Mouse (Mus musculus) hematopoietic stem cell, adult 5-6 weeks (primary cell): ENCODE measurements around the gene Zrsr1. TPM values are rescaled to one million over a fixed set of nuclear protein-coding genes. Genes with fewer than 3 reads are reported as not detected.

ENCODE experiments used
- ATAC-seq, 2 experiments: fragments of 125-278 bp in 1 of 2; replicated peaks in 1 of 2; 2 replicates each; pipeline ENCODE4 v1.8.0; 2016 to 2017; ENCODE audit warnings: inconsistent platforms in 2 of 2, mild to moderate bottlenecking in 2 of 2, moderate number of reproducible peaks in 2 of 2, low read depth in 1 of 2, moderate TSS enrichment in 1 of 2; ENCODE audit not compliant: low FRiP score in 2 of 2, poor library complexity in 2 of 2, severe bottlenecking in 2 of 2, insufficient read depth in 1 of 2, low TSS enrichment in 1 of 2
- total RNA-seq: library from RNA; stranded (forward); fragments of 172-1452, 232-1000 nt; gene quantifications from 2 replicates; pipeline ENCODE4 v1.2.3, GENCODE M21; 2017

The Zrsr1 gene
- total RNA-seq, 1 experiment from 2014 or later, result 49.6 TPM

GRCm38 (mm10) chr11:22991218-22991835 lies 19.5 kb downstream of the Zrsr1 start:
- ATAC-seq, result no peak

- ATAC-seq, result no peak
Observed at GRCm38 (mm10) chr11:22994271-22994670, 22.5 kb downstream of the Zrsr1 start.

- no peak for ATAC-seq
Observed at GRCm38 (mm10) chr11:22995461-22995860, 23.7 kb downstream of the Zrsr1 start.

- ATAC-seq, result no peak
Observed at GRCm38 (mm10) chr11:22998308-22998707, 26.5 kb downstream of the Zrsr1 start.

- ATAC-seq, result no peak
Observed at GRCm38 (mm10) chr11:23005276-23005675, 33.5 kb downstream of the Zrsr1 start.

- ATAC-seq, result peak in 1 of 2 experiments; percentile 15; a peak in 2 of 4 replicates
Observed at GRCm38 (mm10) chr11:23007166-23007480, 35.3 kb downstream of the Zrsr1 start.

GRCm38 (mm10) chr11:23007481-23008180 lies 35.8 kb downstream of the Zrsr1 start, which contains the start of gene Fam161a:
Fam161a (plus strand) TSS chr11:23007531.
- peak; percentile 94 to 95 for ATAC-seq

GRCm38 (mm10) chr11:23008181-23008823 lies 36.5 kb downstream of the Zrsr1 start:
- peak; percentile 82 to 91 for ATAC-seq

GRCm38 (mm10) chr11:23008824-23009200 lies 37.0 kb downstream of the Zrsr1 start:
- no peak for ATAC-seq

GRCm38 (mm10) chr11:23013096-23013495 lies 41.3 kb downstream of the Zrsr1 start:
- ATAC-seq, result no peak

GRCm38 (mm10) chr11:23013580-23014294 lies 41.9 kb downstream of the Zrsr1 start:
- ATAC-seq, result no peak

- no peak for ATAC-seq
Observed at GRCm38 (mm10) chr11:23014996-23015395, 43.2 kb downstream of the Zrsr1 start.

- no peak for ATAC-seq
Observed at GRCm38 (mm10) chr11:23017943-23018342, 46.1 kb downstream of the Zrsr1 start.

- no peak for ATAC-seq
Observed at GRCm38 (mm10) chr11:23020116-23020770, 48.4 kb downstream of the Zrsr1 start.

GRCm38 (mm10) chr11:23020841-23021240 lies 49.0 kb downstream of the Zrsr1 start:
- no peak for ATAC-seq

GRCm38 (mm10) chr11:23023155-23023554 lies 51.4 kb downstream of the Zrsr1 start:
- no peak for ATAC-seq

GRCm38 (mm10) chr11:23024169-23024568 lies 52.4 kb downstream of the Zrsr1 start:
- ATAC-seq, result peak; percentile 39 to 56
